Mouse (Mus musculus): ENCODE results near the gene Cul5.

Gene Cul5

DNA sequence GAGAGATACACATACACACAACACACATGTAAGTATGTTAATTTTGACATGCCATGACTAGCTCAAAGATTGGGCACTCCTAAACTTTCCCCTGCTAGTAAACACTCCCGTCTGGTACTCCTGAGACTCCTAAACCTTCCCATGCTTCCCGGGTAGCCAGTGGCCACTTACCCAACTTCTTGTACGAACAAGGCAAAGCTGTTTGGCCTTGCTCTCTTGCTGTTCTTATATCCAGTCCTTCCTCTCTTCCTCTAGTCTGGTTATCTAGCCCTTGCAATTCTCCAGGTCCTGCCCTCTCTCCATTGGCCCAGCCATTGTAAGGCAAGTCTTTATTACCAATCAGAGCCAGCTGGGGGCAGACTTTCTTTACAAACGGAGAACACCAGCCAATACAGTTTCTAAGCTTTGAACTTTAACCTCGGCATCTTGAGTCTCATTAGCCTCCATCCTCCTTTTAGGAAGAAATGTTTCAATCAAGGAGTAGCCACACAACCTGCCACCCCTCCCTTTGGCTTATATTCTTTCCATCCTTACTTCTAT lies at the start of gene Cul5:
Gene Cul5 (minus strand): TSS at position 335 of the 540 bp plus-strand sequence.
- DNase-seq (ENCODE audit: low spot score), result peak; percentile 64

DNA sequence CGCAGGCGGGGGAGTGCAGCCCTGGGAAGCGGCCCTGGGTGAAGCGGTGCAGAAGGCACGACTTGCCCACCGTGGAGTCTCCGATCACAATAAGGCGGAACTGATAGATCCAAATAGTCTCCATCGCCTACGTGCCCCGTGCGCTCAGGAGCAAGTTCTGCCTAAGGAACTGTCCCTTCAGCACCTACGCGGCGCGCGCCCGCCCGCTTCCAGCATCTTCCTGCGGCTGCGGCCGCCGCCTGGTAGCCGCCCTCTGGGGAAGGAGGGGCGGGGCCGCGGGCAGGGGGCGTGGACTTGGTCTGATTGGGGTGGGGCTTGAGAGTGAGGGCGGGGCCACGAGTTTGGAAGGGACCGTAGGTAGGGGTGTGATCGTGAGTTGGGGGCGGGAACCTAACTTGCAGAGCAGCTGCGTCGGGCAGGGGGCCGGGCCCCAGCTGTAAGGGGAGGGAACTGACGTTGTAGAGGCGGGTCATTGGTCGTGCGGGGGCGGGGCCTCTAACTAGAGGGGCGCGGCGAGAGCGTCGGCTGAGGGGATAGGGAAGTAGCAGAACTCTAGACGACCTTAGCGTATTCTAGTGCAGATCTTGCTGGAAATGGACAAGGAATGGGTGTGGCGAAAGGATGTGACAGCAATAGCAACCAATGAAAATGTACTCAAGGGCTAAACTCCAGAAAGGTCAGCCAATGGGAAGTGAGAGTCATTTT lies 36.3 kb upstream of the Cul5 start, which contains the start of gene Rab39:
Gene Rab39 (minus strand): TSS at position 241 of the 705 bp plus-strand sequence.
- DNase-seq (ENCODE audit: low spot score), result peak; percentile 95

GRCm38 (mm10) chr9:53705491-53705991 lies 35.7 kb upstream of the Cul5 start:
- DNase-seq (ENCODE audit: low spot score), result peak; percentile 60

- no peak for DNase-seq (ENCODE audit: low spot score)
These were observed 33.2 kb upstream of the Cul5 start for GRCm38 (mm10) chr9:53702991-53703390.

GRCm38 (mm10) chr9:53700496-53700895 lies 30.7 kb upstream of the Cul5 start:
- DNase-seq (ENCODE audit: low spot score), result no peak

- no peak for DNase-seq (ENCODE audit: low spot score)
These were observed 26.0 kb upstream of the Cul5 start for GRCm38 (mm10) chr9:53695846-53696245.

GRCm38 (mm10) chr9:53693718-53694117 lies 23.9 kb upstream of the Cul5 start:
- no peak for DNase-seq (ENCODE audit: low spot score)

GRCm38 (mm10) chr9:53691745-53692670 lies 22.2 kb upstream of the Cul5 start:
- DNase-seq (ENCODE audit: low spot score), result no peak

DNA sequence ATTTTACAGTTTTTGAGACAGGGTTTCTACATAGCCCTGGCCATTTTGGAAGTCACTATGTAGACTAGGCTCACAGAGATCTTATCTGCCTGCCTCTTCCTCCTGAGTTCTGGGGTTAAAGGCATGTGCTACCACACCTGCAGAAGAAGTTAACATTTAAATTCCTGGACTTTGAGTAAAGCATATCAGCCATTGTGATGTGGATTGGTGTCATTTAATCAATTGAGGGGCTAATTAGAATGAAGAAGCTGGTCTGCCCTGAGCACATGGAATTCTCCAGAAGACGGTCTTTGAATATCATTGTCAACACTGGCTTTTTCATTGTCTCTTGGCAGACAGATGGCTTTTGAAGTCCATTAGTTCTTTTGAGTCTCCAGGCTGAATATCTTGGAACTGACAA lies 11.0 kb upstream of the Cul5 start:
- no peak for DNase-seq (ENCODE audit: low spot score)

- no peak for DNase-seq (ENCODE audit: low spot score)
These were observed 7.1 kb upstream of the Cul5 start for GRCm38 (mm10) chr9:53676921-53677320.

DNA sequence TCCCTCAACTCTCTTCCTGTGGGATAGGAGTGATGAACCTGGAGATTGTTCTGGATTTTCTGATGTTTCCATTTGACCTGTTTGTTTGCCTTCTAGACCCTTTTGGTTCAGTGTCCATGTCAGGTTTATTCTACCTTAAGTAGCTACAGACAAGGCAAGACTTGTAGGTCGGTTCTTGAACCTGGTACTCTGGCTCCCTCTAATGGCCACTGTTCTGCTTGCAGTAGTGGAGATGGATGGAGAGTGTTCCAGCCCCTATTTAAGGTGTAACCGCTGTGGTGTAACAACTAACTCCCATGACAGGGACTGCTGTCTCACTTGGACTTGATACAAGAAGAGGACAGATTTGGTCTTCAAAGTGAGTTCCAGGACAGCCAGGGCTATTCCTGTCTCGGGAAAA lies 3.8 kb upstream of the Cul5 start:
- peak; percentile 81 for DNase-seq (ENCODE audit: low spot score)

GRCm38 (mm10) chr9:53667020-53667669 lies 2.7 kb downstream of the Cul5 start:
- DNase-seq (ENCODE audit: low spot score), result peak; percentile 91

DNA sequence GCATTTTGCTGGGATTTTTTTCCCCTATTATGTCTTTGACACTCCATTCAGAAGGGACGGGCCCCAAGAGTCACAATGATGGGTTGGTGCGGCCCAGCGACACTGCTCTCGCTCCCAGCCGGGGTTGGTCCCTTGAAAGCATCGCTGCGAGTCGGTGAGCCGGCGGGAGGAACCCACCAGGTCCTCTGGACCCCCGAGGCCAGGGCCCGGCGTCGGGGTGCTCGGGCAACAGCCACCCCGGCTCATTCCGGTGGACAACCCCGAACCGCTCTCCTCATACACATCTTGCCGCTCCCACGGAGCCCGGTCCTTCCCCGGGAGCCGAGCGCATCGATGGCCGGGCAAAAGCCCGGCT lies 3.2 kb downstream of the Cul5 start:
- no peak for DNase-seq (ENCODE audit: low spot score)

DNA sequence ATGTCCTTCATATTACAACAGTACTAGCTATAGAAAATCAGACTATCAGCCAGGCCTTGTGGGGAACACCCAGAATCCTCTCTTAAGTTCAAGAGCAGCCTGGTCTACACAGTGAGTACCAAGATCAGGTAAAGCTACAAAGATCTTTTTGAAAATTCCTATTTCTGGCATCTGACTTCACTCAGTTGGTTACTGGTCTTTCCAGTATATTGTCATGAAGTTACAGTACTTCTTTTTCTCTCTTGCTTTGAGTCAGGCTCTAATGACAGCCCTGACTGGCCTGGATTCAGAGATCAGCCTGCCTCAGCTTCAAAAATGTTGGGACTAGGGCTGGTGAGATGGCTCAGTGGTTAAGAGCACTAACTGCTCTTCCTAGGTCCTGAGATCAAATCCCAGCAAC lies 4.4 kb downstream of the Cul5 start:
- DNase-seq (ENCODE audit: low spot score), result no peak

GRCm38 (mm10) chr9:53664819-53665218 lies 5.0 kb downstream of the Cul5 start:
- DNase-seq (ENCODE audit: low spot score), result no peak

GRCm38 (mm10) chr9:53634796-53635195 lies 35.0 kb downstream of the Cul5 start:
- no peak for DNase-seq (ENCODE audit: low spot score)

- no peak for DNase-seq (ENCODE audit: low spot score)
These were observed 54.6 kb downstream of the Cul5 start for GRCm38 (mm10) chr9:53615246-53615645.

DNA sequence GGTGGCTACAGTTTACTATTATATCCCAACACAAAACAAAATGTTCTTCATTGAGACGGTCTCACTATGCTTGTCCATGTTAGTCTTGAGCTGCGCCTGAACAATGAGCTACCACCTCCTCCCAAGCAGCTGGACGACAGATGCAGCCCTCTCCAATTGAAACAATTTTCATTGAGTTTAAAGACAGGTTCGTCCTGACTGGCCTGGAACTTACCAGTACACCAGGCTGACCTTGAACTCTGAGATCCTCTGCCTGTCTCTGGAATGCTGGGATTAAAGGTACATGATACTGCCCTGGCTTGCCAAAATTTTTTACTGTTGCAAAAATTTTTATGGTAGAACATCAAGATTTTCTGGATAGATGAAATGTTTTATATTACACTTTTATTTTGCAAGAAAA lies 55.5 kb downstream of the Cul5 start:
- DNase-seq (ENCODE audit: low spot score), result no peak

- DNase-seq (ENCODE audit: low spot score), result peak; percentile 90
These were observed 59.6 kb downstream of the Cul5 start, which contains the start of gene Acat1 for GRCm38 (mm10) chr9:53609968-53610781. Gene Acat1, minus strand, starts transcription at chr9:53610382.

GRCm38 (mm10) chr9:53609306-53609967 lies 60.4 kb downstream of the Cul5 start:
- DNase-seq (ENCODE audit: low spot score), result no peak

DNA sequence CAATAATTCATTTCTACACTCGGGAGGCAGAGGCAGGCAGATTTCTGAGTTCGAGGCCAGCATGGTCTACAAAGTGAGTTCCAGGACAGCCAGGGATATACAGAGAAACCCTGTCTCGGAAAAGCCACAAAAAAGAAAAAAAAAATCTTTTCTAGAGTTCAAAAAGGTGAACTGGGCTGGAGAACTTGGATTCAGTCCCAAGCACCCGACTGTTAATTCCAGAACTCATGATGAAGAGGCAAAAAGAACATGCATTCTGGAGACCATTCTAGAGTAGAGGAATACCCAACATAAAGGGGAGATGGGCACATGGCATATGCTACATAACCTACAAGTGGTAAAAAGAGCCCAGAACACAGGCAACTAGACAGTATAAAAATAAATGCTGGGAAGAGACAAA lies 62.0 kb downstream of the Cul5 start:
- no peak for DNase-seq (ENCODE audit: low spot score)

All from embryo, embryonic 10.5 days (tissue).